In genomic region chr7:45178550-45178949, GRCm38 (mm10) we compare ENCODE assay signal across 21 mouse cellular contexts. TPM values are rescaled to one million over a fixed set of nuclear protein-coding genes. Genes with fewer than 3 reads are reported as not detected.
A peak's percentile ranks its signal among the peaks of the same experiment; 100 is the strongest.
DNase-seq lines count a peak whose midpoint lies in the region; ATAC-seq lines count a peak whose summit lies in the region.
"Had no signal": no experiment of that assay in that cellular context is flagged by ENCODE, and none has a peak within 500 bp of the region (broad histone marks: within the 10 kb centered on the region; RNA-seq: fewer than 3 reads in every experiment).

No protein-coding gene starts in this region.

- DNase-seq in CD4-positive, CD25-positive, alpha-beta regulatory T cell, adult 2 months (ENCODE audit: low read depth, low spot score), result peak; percentile 40
- DNase-seq in embryonic facial prominence, embryonic 10.5 days (ENCODE audit: low spot score), result no peak
- DNase-seq in A20 (ENCODE audit: low read depth, low spot score), result peak; percentile 13
- peak; percentile 63 for DNase-seq in testis, postnatal 10 days (ENCODE audit: low spot score)
- no peak for DNase-seq in urinary bladder, postnatal 10 days (ENCODE audit: low spot score)
- DNase-seq: adrenal gland, postnatal 10 days; cerebellum, postnatal 36 days; gastrocnemius, adult 2 months; gastrocnemius, postnatal 25 days had no signal

- H3K27ac ChIP-seq in embryonic facial prominence, embryonic 13.5 days, result no peak overlapping the region
- H3K27ac ChIP-seq in embryonic facial prominence, embryonic 10.5 days (replicated peaks), result no peak overlapping the region
- H3K27ac ChIP-seq: embryonic facial prominence, embryonic 15.5 days; forebrain, embryonic 10.5 days; gastrocnemius, adult 2 months; hindbrain, embryonic 10.5 days; hindbrain, embryonic 14.5 days had no signal

- peaks cover 99% of the 10 kb centered on the region for H3K27me3 ChIP-seq in embryonic facial prominence, embryonic 13.5 days
- peaks cover 99% of the 10 kb centered on the region for H3K27me3 ChIP-seq in embryonic facial prominence, embryonic 10.5 days (replicated peaks; ENCODE audit: low read depth, poor library complexity, severe bottlenecking)

- no peak overlapping the region for H3K4me2 ChIP-seq in embryonic facial prominence, embryonic 13.5 days
- H3K4me2 ChIP-seq: embryonic facial prominence, embryonic 15.5 days; heart, embryonic 12.5 days; hindbrain, embryonic 14.5 days had no signal

- no peak overlapping the region for H3K9ac ChIP-seq in embryonic facial prominence, embryonic 13.5 days
- H3K9ac ChIP-seq: embryonic facial prominence, embryonic 15.5 days; heart, embryonic 12.5 days; hindbrain, embryonic 14.5 days had no signal

- H3K9me3 ChIP-seq in embryonic facial prominence, embryonic 13.5 days, result no peaks in the 10 kb centered on the region
- H3K9me3 ChIP-seq in embryonic facial prominence, embryonic 10.5 days, result no peaks in the 10 kb centered on the region
- H3K9me3 ChIP-seq: embryonic facial prominence, embryonic 15.5 days; forebrain, embryonic 10.5 days; G1E; heart, embryonic 12.5 days; hindbrain, embryonic 10.5 days had no signal

- H3K4me3 ChIP-seq in embryonic facial prominence, embryonic 13.5 days, result peak overlapping the region; percentile 3; the same call in 1 of the 2 replicates
- H3K4me3 ChIP-seq in embryonic facial prominence, embryonic 10.5 days, result no peak overlapping the region
- H3K4me3 ChIP-seq: embryonic facial prominence, embryonic 15.5 days; erythroblast, embryonic 14.5 days; forebrain, embryonic 10.5 days; gastrocnemius, adult 2 months; heart, embryonic 12.5 days; hindbrain, embryonic 10.5 days had no signal

- H3K4me1 ChIP-seq in embryonic facial prominence, embryonic 13.5 days, result peaks cover 31% of the 10 kb centered on the region
- H3K4me1 ChIP-seq in embryonic facial prominence, embryonic 10.5 days, result peaks cover 45% of the 10 kb centered on the region

- no peaks in the 10 kb centered on the region for H3K36me3 ChIP-seq in embryonic facial prominence, embryonic 13.5 days
- no peaks in the 10 kb centered on the region for H3K36me3 ChIP-seq in embryonic facial prominence, embryonic 10.5 days (replicated peaks)
- H3K36me3 ChIP-seq: embryonic facial prominence, embryonic 15.5 days; forebrain, embryonic 10.5 days; G1E; heart, embryonic 12.5 days; hindbrain, embryonic 10.5 days had no signal

- 24% methylated on average over 7 of the region's 7 CpGs for WGBS in embryonic facial prominence, embryonic 13.5 days
- WGBS in embryonic facial prominence, embryonic 10.5 days, result 23% methylated on average over 7 of the region's 7 CpGs

- ATAC-seq in CD4-positive, CD25-positive, alpha-beta regulatory T cell, adult 4 months, result no peak
- ATAC-seq in embryonic facial prominence, embryonic 13.5 days (ENCODE audit: insufficient number of reproducible peaks, insufficient read depth, low FRiP score, low TSS enrichment, low read depth), result no peak
- ATAC-seq: forebrain, embryonic 14.5 days; intestine, postnatal 0 days had no signal

RNA-seq across cellular contexts. Expression of gene Gfy, which starts 0.8 kb away (rescaled TPM):
- polyA plus RNA-seq in CD4-positive, CD25-positive, alpha-beta regulatory T cell, adult 4 months (2017; shearing (Covaris generic)), result not detected
- 1.8 and 2.6 TPM in 2 replicates for polyA plus RNA-seq in embryonic facial prominence, embryonic 13.5 days (2015; fragmentation: Nextera tagmentation; extraction: Ambion mirVana)
- 0.10 and 0.29 TPM in 2 replicates for polyA plus RNA-seq in embryonic facial prominence, embryonic 10.5 days (2016; fragmentation: Nextera tagmentation; extraction: Ambion mirVana)
- polyA plus RNA-seq: erythroblast, embryonic 14.5 days; forebrain, embryonic 14.5 days; G1E; heart, embryonic 12.5 days; heart, embryonic 16.5 days; hindbrain, embryonic 10.5 days; hindbrain, embryonic 14.5 days; intestine, postnatal 0 days had no signal

RNA-seq across cellular contexts. Expression of gene Pth2, which starts 2.2 kb away (rescaled TPM):
- not detected for polyA plus RNA-seq in CD4-positive, CD25-positive, alpha-beta regulatory T cell, adult 4 months (2017; shearing (Covaris generic))
- not detected in 2 replicates for polyA plus RNA-seq in embryonic facial prominence, embryonic 13.5 days (2015; fragmentation: Nextera tagmentation; extraction: Ambion mirVana)
- polyA plus RNA-seq in embryonic facial prominence, embryonic 10.5 days (2016; fragmentation: Nextera tagmentation; extraction: Ambion mirVana), result not detected in 2 replicates
- polyA plus RNA-seq: embryonic facial prominence, embryonic 15.5 days; erythroblast, embryonic 14.5 days; forebrain, embryonic 14.5 days; G1E; hindbrain, embryonic 10.5 days; hindbrain, embryonic 14.5 days; intestine, postnatal 0 days had no signal

RNA-seq across cellular contexts. Expression of gene Slc17a7, which starts 14.8 kb away (rescaled TPM):
- polyA plus RNA-seq in CD4-positive, CD25-positive, alpha-beta regulatory T cell, adult 4 months (2017; shearing (Covaris generic)), result not detected
- polyA plus RNA-seq in embryonic facial prominence, embryonic 13.5 days (2015; fragmentation: Nextera tagmentation; extraction: Ambion mirVana), result 0.18 and 0.22 TPM in 2 replicates
- polyA plus RNA-seq in embryonic facial prominence, embryonic 10.5 days (2016; fragmentation: Nextera tagmentation; extraction: Ambion mirVana), result 0.74 and 1.2 TPM in 2 replicates
- polyA plus RNA-seq: intestine, postnatal 0 days had no signal

RNA-seq across cellular contexts. Expression of gene Aldh16a1, which starts 24.2 kb away (rescaled TPM):
- polyA plus RNA-seq in CD4-positive, CD25-positive, alpha-beta regulatory T cell, adult 4 months (2017; shearing (Covaris generic)), result 10 to 100 TPM; 16.5 to 27.2 TPM
- polyA plus RNA-seq in embryonic facial prominence, embryonic 13.5 days (2015; fragmentation: Nextera tagmentation; extraction: Ambion mirVana), result 43.6 and 52.0 TPM in 2 replicates
- 65.3 and 71.7 TPM in 2 replicates for polyA plus RNA-seq in embryonic facial prominence, embryonic 10.5 days (2016; fragmentation: Nextera tagmentation; extraction: Ambion mirVana)

RNA-seq across cellular contexts. Expression of gene Pih1d1, which starts 24.4 kb away (rescaled TPM):
- polyA plus RNA-seq in CD4-positive, CD25-positive, alpha-beta regulatory T cell, adult 4 months (2017; shearing (Covaris generic)), result 10 to 100 TPM; 40.4 to 50.6 TPM
- polyA plus RNA-seq in embryonic facial prominence, embryonic 13.5 days (2015; fragmentation: Nextera tagmentation; extraction: Ambion mirVana), result 78.5 and 97.7 TPM in 2 replicates
- polyA plus RNA-seq in embryonic facial prominence, embryonic 10.5 days (2016; fragmentation: Nextera tagmentation; extraction: Ambion mirVana), result 99.6 and 103 TPM in 2 replicates

Comparison
In these comparisons a context has a peak if more than half of its experiments do, and no peak if none do; other contexts are left out.
1. DNase-seq: peak in CD4-positive, CD25-positive, alpha-beta regulatory T cell, adult 2 months (single experiment), A20 (single experiment) and testis, postnatal 10 days (single experiment); none in embryonic facial prominence, embryonic 10.5 days (single experiment) and urinary bladder, postnatal 10 days (single experiment).